Mouse (Mus musculus) E14TG2a.4 (cell line): ENCODE measurements around the gene Itpk1.

Experiments
- H3K27me3 ChIP-seq: 2 replicates; pipeline ENCODE4 v1.6.1; 2014; ENCODE audit warnings: low read length, control low read depth; ENCODE audit not compliant: insufficient read depth
- H3K36me3 ChIP-seq: 2 replicates; pipeline ENCODE4 v1.6.1; 2014; ENCODE audit warnings: low read length, control low read depth; ENCODE audit not compliant: insufficient read depth
- H3K4me1 ChIP-seq: replicated peaks from 2 replicates; pipeline ENCODE4 v1.6.1; 2014; ENCODE audit warnings: low read depth, low read length, control low read depth
- H3K4me3 ChIP-seq: replicated peaks from 2 replicates; pipeline ENCODE4 v1.5.1; 2014; ENCODE audit warnings: mild to moderate bottlenecking, low read length
- H3K9me3 ChIP-seq: 2 replicates; pipeline ENCODE4 v1.6.1; 2014; ENCODE audit warnings: low read length, control low read depth
- CTCF ChIP-seq: conservative IDR thresholded peaks from 2 replicates; pipeline ENCODE4 v1.5.1; 2014; ENCODE audit warnings: low read length
- NANOG ChIP-seq: IDR thresholded peaks from 2 replicates; pipeline ENCODE4 v1.6.1; 2014; ENCODE audit warnings: borderline replicate concordance, low read length, mixed read lengths
- POU5F1 ChIP-seq: IDR thresholded peaks from 2 replicates; pipeline ENCODE4 v1.6.1; 2014; ENCODE audit warnings: low read length, borderline replicate concordance

The Itpk1 gene

GRCm38 (mm10) chr12:102681590-102681989, 23.1 kb downstream of the Itpk1 start:
- H3K4me1 ChIP-seq: peaks cover 98% of the 10 kb centered on the region
- TF ChIP-seq POU5F1 (no peak), NANOG (no peak), CTCF (peak; percentile 59)
- no peaks in the 10 kb centered on the region for H3K9me3 ChIP-seq
- H3K27me3 ChIP-seq: no peaks in the 10 kb centered on the region
- peaks cover 93% of the 10 kb centered on the region for H3K36me3 ChIP-seq
- H3K4me3 ChIP-seq: 0 out of 2 replicates have a peak overlapping the region, but pooled peaks have one; percentile 7

- no peaks in the 10 kb centered on the region for H3K9me3 ChIP-seq
- peak overlapping the region; percentile 27 for H3K4me3 ChIP-seq
- peaks cover 93% of the 10 kb centered on the region for H3K36me3 ChIP-seq
- no peaks in the 10 kb centered on the region for H3K27me3 ChIP-seq
- TF ChIP-seq NANOG: no peak
- no peak for TF ChIP-seq CTCF
- no peak for TF ChIP-seq POU5F1
- H3K4me1 ChIP-seq: peaks cover 96% of the 10 kb centered on the region
Measured at GRCm38 (mm10) chr12:102678820-102679219, 25.9 kb downstream of the Itpk1 start.

- Histone ChIP-seq H3K4me1 (peaks cover 87% of the 10 kb centered on the region), H3K36me3 (peaks cover 93% of the 10 kb centered on the region), H3K27me3 (no peaks in the 10 kb centered on the region), H3K9me3 (no peaks in the 10 kb centered on the region), H3K4me3 (no peak overlapping the region)
- TF ChIP-seq NANOG (no peak), POU5F1 (no peak), CTCF (no peak)
Measured at GRCm38 (mm10) chr12:102677089-102677488, 27.6 kb downstream of the Itpk1 start.

GRCm38 (mm10) chr12:102674556-102674955, 30.2 kb downstream of the Itpk1 start:
- Histone ChIP-seq H3K9me3 (no peaks in the 10 kb centered on the region), H3K27me3 (no peaks in the 10 kb centered on the region), H3K36me3 (peaks cover 91% of the 10 kb centered on the region), H3K4me1 (peaks cover 79% of the 10 kb centered on the region), H3K4me3 (no peak overlapping the region)
- TF ChIP-seq POU5F1: no peak
- no peak for TF ChIP-seq NANOG
- TF ChIP-seq CTCF: no peak

- no peaks in the 10 kb centered on the region for H3K27me3 ChIP-seq
- H3K4me3 ChIP-seq: no peak overlapping the region
- H3K9me3 ChIP-seq: no peaks in the 10 kb centered on the region
- H3K36me3 ChIP-seq: peaks cover 91% of the 10 kb centered on the region
- TF ChIP-seq POU5F1 (no peak), CTCF (no peak), NANOG (no peak)
- H3K4me1 ChIP-seq: peaks cover 75% of the 10 kb centered on the region
Measured at GRCm38 (mm10) chr12:102674123-102674522, 30.6 kb downstream of the Itpk1 start.

- no peak for TF ChIP-seq POU5F1
- no peak for TF ChIP-seq NANOG
- no peak for TF ChIP-seq CTCF
- Histone ChIP-seq H3K9me3 (no peaks in the 10 kb centered on the region), H3K36me3 (peaks cover 95% of the 10 kb centered on the region), H3K4me3 (no peak overlapping the region), H3K4me1 (peaks cover 68% of the 10 kb centered on the region), H3K27me3 (no peaks in the 10 kb centered on the region)
Measured at GRCm38 (mm10) chr12:102672857-102673839, 31.6 kb downstream of the Itpk1 start.

GRCm38 (mm10) chr12:102672176-102672575, 32.6 kb downstream of the Itpk1 start:
- Histone ChIP-seq H3K4me3 (no peak overlapping the region), H3K4me1 (peaks cover 68% of the 10 kb centered on the region), H3K27me3 (no peaks in the 10 kb centered on the region), H3K9me3 (no peaks in the 10 kb centered on the region), H3K36me3 (peaks cover 96% of the 10 kb centered on the region)
- TF ChIP-seq NANOG: no peak

- H3K4me3 ChIP-seq: no peak overlapping the region
- no peaks in the 10 kb centered on the region for H3K27me3 ChIP-seq
- H3K9me3 ChIP-seq: no peaks in the 10 kb centered on the region
- peaks cover 95% of the 10 kb centered on the region for H3K36me3 ChIP-seq
- TF ChIP-seq POU5F1 (no peak), CTCF (no peak), NANOG (no peak)
- H3K4me1 ChIP-seq: peaks cover 67% of the 10 kb centered on the region
Measured at GRCm38 (mm10) chr12:102670848-102671247, 33.9 kb downstream of the Itpk1 start.
